Mouse (Mus musculus): Measurements from ENCODE around the gene Cemip2.

The Cemip2 gene

DNA sequence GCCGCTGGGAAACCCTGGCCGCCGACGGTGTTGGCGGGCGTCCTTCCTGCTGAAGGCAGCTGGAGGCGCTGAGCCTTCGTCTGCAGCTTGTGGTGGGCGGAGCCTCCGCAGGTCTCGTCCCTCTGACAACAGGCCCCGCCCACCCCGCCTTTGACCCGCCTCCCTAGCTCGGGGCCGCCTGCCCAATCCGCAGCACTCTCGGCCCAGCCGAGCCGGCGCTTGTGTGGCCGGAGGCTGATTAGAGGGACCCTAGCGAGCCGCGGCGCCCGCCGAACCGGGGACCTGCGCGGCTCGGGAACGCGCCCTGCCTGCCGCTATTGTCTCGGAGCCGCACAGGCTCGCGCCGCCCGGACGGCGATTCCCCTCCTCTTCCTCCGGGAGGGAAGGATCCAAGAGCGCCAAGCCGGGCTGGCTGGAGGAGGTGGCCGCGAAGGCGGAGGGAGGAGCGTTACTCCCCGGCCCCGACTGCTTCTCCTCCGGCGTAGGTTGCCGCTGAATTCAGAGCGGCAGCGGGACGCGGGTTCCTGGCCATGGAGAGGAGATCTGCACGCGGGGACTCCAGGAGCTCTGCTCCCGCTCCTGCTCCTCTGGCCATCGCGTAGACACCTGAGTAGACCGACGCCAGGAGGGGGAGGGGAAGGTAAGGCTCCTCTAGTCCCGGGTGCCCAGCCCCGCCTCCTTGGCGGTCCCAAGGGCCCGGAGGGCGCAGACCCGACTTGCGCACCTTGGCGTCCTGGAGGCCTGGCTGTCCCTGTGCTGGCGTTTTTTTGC lies at the start of gene Cemip2:
Gene Cemip2 (plus strand): TSS at position 196 of the 771 bp plus-strand sequence.
- DNase-seq (ENCODE audit: low read depth in 1 of 2, low spot score in 2 of 2), result peak; percentile 80 to 93

DNA sequence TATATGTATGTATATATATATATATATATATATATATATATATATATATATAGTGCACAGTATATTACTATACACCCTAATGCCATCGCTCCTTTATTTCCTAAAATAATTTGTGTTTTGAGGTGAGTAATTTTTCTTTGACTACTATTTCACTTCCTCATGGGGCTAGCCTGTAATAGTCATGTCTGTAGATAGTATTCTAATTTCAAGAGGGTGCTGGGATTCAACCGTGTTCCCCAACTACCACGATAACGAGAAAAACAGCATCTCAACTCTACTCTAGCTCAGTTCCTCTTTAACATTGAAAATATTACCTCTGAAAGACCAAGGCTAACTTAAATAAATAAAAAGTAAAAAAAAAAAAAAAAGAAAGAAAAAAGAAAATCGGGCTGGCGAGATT lies 49.8 kb upstream of the Cemip2 start:
- DNase-seq (ENCODE audit: low read depth in 1 of 2, low spot score in 2 of 2), result no peak

- no peak for DNase-seq (ENCODE audit: low read depth in 1 of 2, low spot score in 2 of 2)
These were observed 46.3 kb upstream of the Cemip2 start for GRCm38 (mm10) chr19:21731887-21732286.

GRCm38 (mm10) chr19:21733176-21733575 lies 45.0 kb upstream of the Cemip2 start:
- DNase-seq (ENCODE audit: low read depth in 1 of 2, low spot score in 2 of 2), result no peak

DNA sequence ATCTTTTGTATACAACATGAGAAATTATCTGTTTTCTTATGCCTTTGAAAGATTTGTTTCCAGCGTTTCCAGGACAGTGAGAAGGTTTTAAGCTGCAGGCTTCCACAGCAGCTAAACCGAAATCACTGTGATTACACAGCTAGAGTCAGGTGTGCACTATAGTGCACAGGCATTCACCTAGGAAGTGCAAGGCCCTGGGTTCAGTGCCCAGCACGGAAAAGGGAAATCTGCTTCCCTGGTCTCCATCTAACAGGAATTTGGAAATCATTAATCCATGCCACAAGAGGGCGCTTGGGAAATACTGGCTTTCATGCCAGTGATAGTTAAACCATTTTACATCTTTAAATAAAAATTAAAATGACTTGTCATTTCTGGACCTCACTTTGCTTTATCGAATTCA lies 44.0 kb upstream of the Cemip2 start:
- DNase-seq (ENCODE audit: low read depth in 1 of 2, low spot score in 2 of 2), result no peak

GRCm38 (mm10) chr19:21737446-21737845 lies 40.7 kb upstream of the Cemip2 start:
- DNase-seq (ENCODE audit: low read depth in 1 of 2, low spot score in 2 of 2), result peak in 1 of 2 experiments; percentile 28

DNA sequence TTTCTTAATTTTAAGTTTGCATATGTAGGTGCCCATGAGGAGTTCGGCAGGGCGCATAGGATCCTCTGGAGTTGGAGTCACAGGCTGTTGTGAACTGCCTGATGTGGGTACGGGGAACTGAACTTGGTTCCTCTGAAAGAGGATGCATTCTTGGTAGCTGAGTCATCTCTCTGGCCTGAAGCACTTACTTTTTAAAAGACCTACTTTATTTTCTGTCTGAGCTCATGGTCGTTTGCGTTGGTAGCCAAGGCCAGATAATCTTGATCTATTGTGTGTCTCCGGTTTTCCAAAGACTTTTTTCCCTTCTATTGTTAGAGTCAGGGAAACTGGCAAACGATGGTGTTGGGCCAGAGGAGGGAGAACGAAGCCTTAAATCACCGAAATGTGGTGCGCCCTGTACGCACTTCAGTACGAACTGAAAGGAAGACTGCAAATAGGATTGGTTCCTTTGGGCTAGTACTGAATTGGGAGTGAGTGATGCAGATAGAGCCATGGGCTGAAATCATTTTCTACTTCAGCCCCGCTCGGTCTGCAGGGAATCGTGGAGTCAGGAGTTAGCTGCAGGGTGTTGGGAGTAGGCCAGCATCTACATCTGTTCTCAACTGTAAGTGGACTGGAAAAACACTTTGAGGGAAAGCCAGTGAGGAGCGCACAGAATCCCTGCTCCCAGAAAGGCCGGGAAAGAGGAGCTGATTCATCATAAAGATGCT lies 40.1 kb upstream of the Cemip2 start:
- no peak for DNase-seq (ENCODE audit: low read depth in 1 of 2, low spot score in 2 of 2)

- DNase-seq (ENCODE audit: low read depth in 1 of 2, low spot score in 2 of 2), result no peak
These were observed 39.4 kb upstream of the Cemip2 start for GRCm38 (mm10) chr19:21738591-21739280.

- DNase-seq (ENCODE audit: low read depth in 1 of 2, low spot score in 2 of 2), result no peak
These were observed 36.0 kb upstream of the Cemip2 start for GRCm38 (mm10) chr19:21742138-21742537.

- DNase-seq (ENCODE audit: low read depth in 1 of 2, low spot score in 2 of 2), result no peak
These were observed 32.6 kb upstream of the Cemip2 start for GRCm38 (mm10) chr19:21745586-21745985.

DNA sequence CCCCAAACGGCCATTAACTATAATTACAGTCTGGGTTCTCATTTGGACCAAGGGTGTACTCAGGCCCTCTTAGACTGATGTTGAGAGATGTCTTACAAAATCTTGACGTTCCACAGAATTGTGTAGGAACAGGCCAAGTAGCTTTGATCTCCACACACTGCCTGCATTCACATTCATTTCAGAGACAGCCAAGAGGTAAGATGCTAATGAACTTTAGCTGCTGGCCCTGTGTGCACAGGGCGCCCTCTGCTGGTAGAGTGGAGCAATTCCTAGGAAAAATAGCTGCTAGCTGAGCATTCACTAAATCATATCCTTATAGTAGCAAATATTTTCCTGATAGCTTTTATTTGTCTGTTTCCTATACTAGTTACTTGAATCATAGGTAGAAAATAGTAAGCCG lies 30.8 kb upstream of the Cemip2 start:
- DNase-seq (ENCODE audit: low read depth in 1 of 2, low spot score in 2 of 2), result peak in 1 of 2 experiments; percentile 35

DNA sequence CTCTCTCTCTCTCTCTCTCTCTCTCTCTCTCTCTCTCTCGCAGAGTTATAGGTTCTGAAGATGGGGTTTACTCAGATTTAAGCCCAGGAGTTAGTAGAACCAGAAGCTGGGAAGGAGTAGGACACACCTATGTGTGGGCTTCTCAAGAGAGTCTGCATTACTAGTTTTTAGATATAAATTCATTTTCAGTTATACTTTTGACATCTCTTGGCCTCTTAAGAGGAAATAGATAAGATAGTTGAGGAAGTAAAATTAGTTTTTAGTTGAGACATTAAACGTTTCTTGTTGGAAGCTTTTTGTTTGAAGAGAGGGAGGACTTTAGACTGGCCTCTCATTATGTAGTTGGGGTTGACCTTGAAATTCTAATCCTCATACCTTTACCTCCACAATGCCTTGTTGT lies 28.0 kb upstream of the Cemip2 start:
- DNase-seq (ENCODE audit: low read depth in 1 of 2, low spot score in 2 of 2), result no peak

DNA sequence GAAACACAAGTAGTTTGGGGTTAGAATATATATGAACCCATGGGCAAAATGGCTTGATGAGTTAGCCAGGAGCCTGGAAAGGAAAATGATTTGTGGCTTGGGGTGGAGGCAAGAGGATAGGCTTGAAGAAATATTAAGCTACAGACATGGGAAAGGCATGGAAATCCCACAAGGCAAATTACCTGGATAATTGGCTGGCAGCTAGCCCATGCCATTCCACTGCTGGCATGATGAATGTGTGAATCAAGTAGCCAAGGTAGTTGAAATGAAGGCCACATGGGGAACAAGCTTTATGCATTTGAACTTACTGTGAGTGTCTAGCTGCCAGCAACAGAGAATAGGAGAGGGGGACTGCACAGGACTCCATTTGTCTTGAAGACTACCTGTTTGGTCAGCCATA lies 16.5 kb upstream of the Cemip2 start:
- DNase-seq (ENCODE audit: low read depth in 1 of 2, low spot score in 2 of 2), result no peak

DNA sequence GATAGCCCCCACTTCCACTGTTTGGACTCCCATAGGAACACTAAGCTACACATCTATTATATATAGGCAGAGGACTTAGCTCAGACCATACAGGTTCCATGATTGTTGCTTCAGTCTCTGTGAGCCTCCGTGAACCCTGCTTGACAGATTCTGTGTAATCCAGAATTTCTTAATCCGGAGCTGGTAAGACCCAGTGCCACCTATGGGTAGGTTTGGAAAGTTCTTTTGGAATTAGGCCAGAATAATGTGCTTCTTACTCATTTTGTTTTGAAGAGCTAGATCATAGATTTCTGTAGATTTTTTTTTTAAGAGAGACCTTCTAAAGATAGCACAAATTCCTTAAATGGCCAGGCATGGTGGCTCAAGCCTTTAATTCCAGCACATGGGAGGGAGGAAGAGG lies 14.1 kb upstream of the Cemip2 start:
- DNase-seq (ENCODE audit: low read depth in 1 of 2, low spot score in 2 of 2), result no peak

GRCm38 (mm10) chr19:21764738-21765137 lies 13.4 kb upstream of the Cemip2 start:
- DNase-seq (ENCODE audit: low read depth in 1 of 2, low spot score in 2 of 2), result no peak

- DNase-seq (ENCODE audit: low read depth in 1 of 2, low spot score in 2 of 2), result no peak
These were observed 10.6 kb upstream of the Cemip2 start for GRCm38 (mm10) chr19:21767500-21768045.

DNA sequence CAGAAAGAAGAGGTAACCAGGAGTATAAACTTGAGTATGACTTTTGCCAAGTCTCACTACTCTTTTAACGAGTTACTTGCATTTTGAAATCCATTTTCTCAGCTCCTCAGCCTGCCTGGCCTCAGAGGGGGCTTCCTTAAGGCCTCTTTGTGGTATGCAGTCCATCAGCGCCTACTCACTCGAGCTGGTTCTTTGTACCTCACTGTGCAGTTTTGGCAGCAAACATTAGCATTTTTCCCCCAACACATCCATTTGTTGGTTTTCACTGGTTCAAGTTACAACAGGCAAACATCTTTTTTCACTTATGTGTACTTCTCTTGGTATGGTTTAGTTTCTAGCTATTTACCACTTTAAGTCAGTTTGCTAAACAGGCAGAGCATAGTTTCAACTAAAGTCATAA lies 8.3 kb upstream of the Cemip2 start:
- DNase-seq (ENCODE audit: low read depth in 1 of 2, low spot score in 2 of 2), result no peak

DNA sequence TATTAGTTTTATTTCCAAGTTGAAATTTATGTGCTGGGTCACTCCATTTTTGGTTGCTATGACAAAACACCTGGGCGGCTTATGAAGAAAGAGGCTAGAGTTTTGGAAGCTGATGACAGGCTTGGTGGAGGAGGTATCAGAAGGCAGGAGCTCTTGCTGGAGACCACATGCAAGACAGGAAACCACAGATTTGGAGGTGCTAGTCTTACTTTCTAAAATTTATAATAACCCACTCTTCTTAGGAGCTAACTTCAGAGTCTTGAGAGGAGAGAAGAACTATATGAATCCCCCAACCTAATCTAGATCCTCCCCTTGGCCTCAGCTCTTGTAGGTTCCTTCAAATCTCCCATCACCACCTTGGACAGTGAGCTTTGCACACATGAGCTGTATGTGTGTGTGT lies 6.6 kb upstream of the Cemip2 start:
- DNase-seq (ENCODE audit: low read depth in 1 of 2, low spot score in 2 of 2), result no peak

- DNase-seq (ENCODE audit: low read depth in 1 of 2, low spot score in 2 of 2), result no peak
These were observed 4.5 kb upstream of the Cemip2 start for GRCm38 (mm10) chr19:21773621-21774020.

GRCm38 (mm10) chr19:21775629-21776028 lies 2.5 kb upstream of the Cemip2 start:
- no peak for DNase-seq (ENCODE audit: low read depth in 1 of 2, low spot score in 2 of 2)

GRCm38 (mm10) chr19:21776671-21777070 lies 1.5 kb upstream of the Cemip2 start:
- DNase-seq (ENCODE audit: low read depth in 1 of 2, low spot score in 2 of 2), result no peak
